Mouse (Mus musculus) CD4-positive, CD25-positive, alpha-beta regulatory T cell (primary cell): ENCODE measurements around the gene Maml2. TPM values are rescaled to one million over a fixed set of nuclear protein-coding genes. Genes with fewer than 3 reads are reported as not detected.

Source experiments
- polyA plus RNA-seq: library from polyadenylated mRNA; unstranded; fragments of 100-300 nt; shearing (Covaris generic); gene quantifications from one replicate; pipeline ENCODE4 v1.2.1, GENCODE M21; 2017

Gene Maml2
- polyA plus RNA-seq = 8.7 TPM

GRCm38 (mm10) chr9:13297668-13298512 lies at the start of gene Maml2:
TSS of gene Maml2 (plus strand) at chr9:13297957.

GRCm38 (mm10) chr9:13446703-13447285 lies 149.0 kb downstream of the Maml2 start, which contains the start of gene Gm17571:
TSS of gene Gm17571 (minus strand) at chr9:13446753.

GRCm38 (mm10) chr9:13748404-13748797 lies 450.6 kb downstream of the Maml2 start, which contains the start of gene Mtmr2:
TSS of gene Mtmr2 (plus strand) at chr9:13748410.

Other genes starting within 250 kb of the Maml2 start
- gene Jrkl, start 52.1 kb upstream of the Maml2 start, polyA plus RNA-seq = 5.9 TPM
- 38.0 TPM for gene Ccdc82, start 51.0 kb upstream of the Maml2 start, polyA plus RNA-seq
- gene Gm17571, start 148.8 kb downstream of the Maml2 start, polyA plus RNA-seq = not detected